Mouse (Mus musculus) ZHBTc4 (cell line): ENCODE measurements around the gene AC109138.7.
A peak's percentile ranks its signal among the peaks of the same experiment; 100 is the strongest.

Source experiments
- DNase-seq: peaks from one replicate; pipeline ENCODE4 v3.0.0-alpha.2; 2011; ENCODE audit warnings: low read depth, low spot score

AC109138.7 gene

GRCm38 (mm10) chr19:4192251-4192985, 21.7 kb upstream of the AC109138.7 start:
- no peak for DNase-seq

- no peak for DNase-seq
These were observed 21.0 kb upstream of the AC109138.7 start for GRCm38 (mm10) chr19:4193129-4193528.

DNA sequence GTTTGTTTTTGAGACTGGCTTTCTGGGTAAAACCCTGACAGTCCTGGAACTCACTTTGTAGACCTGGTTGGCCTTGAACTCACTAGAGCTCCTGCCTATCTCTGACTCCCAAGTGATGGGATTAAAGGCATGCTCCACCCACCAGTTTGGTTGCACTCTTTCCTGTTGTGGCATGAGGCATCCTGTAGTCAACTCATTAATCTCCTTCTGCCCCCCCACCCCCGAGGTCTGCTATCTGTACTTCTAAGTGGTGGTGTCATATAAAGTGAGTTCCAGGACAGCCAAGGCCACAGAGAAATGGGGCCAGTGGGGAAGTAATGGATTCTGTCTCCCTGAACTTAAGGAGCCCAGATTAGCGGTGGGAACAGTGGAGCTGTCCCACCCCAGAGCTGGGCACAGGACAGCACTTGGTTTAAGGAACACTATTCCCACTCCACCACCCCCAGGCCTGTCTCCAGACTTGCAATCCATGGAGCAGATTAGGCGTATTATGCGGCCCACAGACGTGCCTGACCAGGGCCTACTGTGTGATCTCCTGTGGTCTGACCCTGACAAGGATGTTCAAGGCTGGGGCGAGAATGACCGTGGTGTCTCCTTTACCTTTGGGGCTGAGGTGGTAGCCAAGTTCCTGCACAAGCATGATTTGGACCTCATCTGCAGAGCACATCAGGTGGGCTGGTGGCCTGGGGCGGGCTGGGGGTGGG, 20.0 kb upstream of the AC109138.7 start:
- DNase-seq: no peak

- DNase-seq: no peak
These were observed 19.1 kb upstream of the AC109138.7 start for GRCm38 (mm10) chr19:4194776-4195650.

DNA sequence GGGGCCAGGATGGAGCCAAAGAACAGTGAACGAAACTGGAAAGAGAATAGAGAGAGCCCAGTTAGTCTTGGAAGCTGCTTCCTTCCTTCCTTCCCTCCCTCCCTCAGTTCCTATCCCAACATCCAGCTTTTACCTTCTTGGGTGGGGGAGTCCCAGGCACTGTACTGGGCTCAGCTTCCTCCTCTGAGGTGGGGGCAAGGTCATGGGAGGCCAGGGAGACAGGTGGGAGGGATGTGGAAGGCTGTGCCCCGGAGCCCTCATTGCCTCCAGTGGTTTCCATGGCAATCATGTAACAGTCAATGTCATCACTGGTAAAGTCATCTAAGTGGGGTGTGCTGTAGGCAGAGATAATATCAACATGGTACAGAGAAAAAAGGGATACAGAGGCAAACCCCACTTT, 18.1 kb upstream of the AC109138.7 start:
- DNase-seq: no peak

GRCm38 (mm10) chr19:4196548-4196947, 17.6 kb upstream of the AC109138.7 start:
- no peak for DNase-seq

- DNase-seq: no peak
These were observed 17.0 kb upstream of the AC109138.7 start for GRCm38 (mm10) chr19:4197180-4197579.

GRCm38 (mm10) chr19:4201291-4201909, 12.8 kb upstream of the AC109138.7 start, which contains the start of gene Rad9a:
TSS of gene Rad9a (minus strand) at chr19:4201662.
- DNase-seq: peak; percentile 99

DNA sequence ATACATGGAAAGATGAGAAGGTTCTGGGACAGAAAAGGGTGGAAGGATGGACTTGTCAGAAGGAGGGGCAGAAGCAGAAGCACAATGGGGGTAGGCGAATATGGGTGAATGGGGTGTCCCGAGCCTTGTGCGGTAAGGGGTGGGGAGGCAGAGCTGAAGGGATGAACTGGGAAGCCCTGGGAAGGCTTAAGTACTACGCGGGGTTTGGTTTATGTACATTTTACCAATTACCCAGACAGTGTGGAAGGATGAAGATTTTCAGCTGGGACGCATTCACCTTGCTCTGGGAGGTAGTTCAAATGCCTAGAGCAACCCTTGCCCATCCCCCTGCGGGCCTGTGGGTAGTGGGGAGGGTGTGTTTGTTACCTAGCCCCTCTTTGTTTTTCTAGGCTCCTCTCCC, 12.0 kb upstream of the AC109138.7 start:
- DNase-seq: no peak

DNA sequence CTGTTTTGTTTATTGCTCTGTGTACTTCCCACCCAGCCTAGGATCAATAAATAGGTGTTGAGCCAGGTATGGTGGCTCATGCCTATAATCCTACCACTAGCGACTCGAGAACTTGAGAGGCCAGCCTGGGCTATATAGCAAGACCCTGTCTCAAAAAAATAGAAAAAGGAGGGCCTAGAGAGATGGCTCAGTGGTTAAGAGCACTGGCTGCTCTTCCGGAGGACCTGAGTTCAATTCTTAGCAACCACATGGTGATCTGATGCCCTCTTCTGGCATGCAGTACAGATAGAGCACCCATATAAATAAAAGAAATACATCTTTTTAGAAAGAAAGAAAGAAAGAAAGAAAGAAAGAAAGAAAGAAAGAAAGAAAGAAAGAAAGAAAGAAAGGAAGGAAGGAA, 11.0 kb upstream of the AC109138.7 start:
- DNase-seq: no peak

DNA sequence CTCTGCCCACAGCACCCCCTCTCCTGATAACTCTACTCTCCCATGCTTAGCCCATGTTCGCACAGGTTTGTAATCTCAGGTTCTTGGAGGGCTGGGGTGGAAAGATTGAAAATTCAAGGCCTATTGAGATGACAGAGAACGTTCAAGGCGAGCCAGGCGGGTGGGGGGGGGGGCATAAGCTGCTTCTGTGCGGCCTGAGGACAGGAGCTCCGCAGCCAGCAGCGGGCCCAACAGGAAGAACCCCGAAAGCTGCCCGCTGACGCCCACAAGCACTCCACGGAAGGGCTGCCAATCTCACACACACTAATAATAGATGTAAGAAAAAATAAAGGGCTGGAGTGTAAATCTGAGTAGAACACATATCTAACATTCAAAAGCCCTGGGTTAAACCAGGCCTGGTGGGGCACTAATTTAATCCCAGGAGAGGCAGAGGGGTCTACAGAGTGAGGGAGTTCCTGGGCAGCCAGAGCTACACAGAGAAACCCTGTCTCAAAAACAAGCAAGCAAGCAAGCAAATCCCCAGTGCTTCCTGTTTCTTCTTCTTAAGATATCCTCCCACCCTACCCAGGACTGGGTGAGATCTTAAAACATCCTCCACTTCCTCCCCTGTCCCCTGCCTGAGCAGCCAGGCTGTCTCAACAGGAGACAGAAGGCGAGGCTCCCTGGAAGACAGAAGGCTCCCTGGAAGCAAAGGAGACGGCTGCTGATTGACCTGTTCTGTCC, 10.4 kb upstream of the AC109138.7 start:
- DNase-seq: no peak

DNA sequence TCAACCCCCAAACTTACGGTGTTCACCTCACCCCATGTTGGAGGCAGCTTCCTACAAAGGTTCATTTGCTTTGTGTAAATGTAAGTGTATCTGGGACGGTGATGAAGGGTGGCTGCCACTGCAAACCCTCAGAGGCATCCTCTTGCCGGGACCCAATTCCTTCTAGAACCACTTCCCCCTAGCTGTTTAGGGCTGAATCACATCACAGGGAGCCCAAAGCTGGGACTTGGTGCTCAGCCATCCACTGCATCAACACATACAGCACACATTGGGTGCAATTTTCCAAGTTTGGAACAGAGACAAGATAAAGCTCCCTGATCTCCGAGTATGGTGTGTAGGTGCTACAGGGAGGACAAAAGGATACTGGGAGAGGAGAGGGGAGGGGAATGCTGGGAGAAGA, 9.3 kb upstream of the AC109138.7 start:
- DNase-seq: no peak

DNA sequence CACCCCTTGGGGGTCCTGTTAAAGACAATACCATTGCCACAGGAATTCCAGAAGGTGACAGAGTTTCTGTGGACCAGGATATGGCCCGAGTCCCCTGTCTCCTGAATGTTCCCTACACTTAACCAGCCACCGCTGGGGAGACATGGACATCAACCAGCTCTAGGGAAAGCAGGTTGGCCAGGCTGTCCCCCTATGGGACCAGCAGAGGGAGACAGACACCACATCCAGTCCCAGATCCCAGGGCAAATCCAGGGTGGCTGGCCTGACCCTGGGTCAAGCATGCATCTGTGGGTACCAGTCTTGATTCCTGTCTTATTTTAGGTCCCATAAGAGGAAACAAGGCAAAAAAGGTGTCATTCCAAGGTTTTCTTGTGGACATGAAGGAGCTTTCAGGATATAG, 7.2 kb upstream of the AC109138.7 start:
- peak; percentile 83 for DNase-seq

GRCm38 (mm10) chr19:4208563-4208962, 5.6 kb upstream of the AC109138.7 start:
- no peak for DNase-seq

DNA sequence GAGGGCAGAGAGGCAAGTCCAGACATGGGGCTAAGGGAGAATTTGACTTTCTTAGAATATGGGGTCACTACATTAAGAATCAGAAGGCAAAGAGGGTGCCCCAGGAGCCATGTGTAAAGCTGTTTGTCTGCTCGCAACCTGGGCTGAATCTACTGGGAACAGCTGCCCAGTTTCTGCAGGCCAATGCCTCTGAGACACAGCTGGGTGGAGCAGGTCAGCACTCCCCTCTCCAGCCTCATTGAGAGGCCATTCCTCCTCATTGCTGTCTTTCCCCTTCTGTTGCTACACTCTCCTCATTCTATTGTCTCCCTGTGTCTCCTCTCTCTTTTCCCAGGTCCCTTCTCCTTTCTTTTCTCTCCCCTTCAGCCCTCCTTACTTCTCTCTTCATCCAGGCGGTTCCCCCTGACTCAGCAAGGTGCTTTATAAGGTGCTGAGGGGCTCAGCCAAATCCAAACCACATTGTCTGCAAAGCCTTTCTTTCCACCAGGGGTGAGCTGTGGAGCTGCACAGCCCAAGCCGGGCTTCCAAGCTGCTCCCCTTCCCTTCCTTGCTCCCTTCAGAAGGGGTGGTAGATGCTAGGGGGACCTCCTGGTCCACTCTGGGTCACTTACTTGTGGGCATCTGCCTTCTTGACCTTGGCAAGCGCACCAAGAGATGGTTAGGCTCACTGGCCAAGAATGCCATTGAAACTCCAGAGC, 2.1 kb upstream of the AC109138.7 start:
- DNase-seq: no peak

GRCm38 (mm10) chr19:4213524-4213974, 608 bp upstream of the AC109138.7 start:
- DNase-seq: no peak

DNA sequence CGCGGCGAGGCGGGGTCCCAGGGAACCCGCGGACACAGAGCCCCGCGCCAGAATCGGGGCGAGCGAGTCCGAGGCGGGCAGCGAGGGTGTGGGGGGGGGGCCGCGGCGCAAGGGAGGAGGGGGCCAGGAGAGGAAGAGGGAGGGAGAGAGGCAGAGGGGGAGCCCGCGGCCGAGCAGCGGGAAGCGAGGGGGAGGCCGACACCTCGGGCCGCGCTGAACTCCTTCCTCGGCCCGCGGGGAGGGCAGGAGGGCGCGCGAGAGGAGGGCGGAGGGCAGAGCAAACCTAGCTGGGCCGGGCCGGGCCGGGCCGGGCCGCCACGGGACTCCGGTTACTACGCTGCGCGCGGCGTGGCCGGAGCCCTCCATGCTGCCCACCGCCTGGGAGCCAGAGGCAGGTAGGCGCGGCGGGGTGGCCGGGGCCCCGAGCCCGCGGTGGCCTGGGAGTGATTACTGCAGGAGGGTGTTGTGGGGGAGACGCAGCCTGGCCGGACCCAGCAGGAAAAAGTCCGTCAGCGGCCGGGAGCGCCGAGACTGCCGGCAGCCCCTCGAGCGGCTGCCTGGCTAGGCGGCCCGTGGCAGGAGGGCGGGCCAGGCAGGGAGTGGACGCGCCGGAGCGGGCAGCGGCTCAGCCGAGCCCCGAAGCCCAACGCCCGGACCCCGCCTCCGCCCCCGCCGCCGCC, 754 bp downstream of the AC109138.7 start:
- no peak for DNase-seq

- DNase-seq: no peak
These were observed 1.3 kb downstream of the AC109138.7 start for GRCm38 (mm10) chr19:4215451-4215840.

- no peak for DNase-seq
These were observed 2.0 kb downstream of the AC109138.7 start for GRCm38 (mm10) chr19:4216041-4216685.
